Mouse (Mus musculus) ES-Bruce4 (cell line): Measurements from ENCODE around the gene Camk2n2.

ENCODE experiments used
- CTCF ChIP-seq: IDR thresholded peaks from one replicate; pipeline ENCODE4 v1.8.1; 2011; ENCODE audit warnings: low read depth, low read length
- POLR2A ChIP-seq: IDR thresholded peaks from one replicate; pipeline ENCODE4 v1.8.1; 2011; ENCODE audit warnings: low read length; ENCODE audit not compliant: insufficient read depth

GRCm38 (mm10) chr16:20651947-20652310 is 30.8 kb upstream of the Camk2n2 start:
- TF ChIP-seq POLR2A (no peak), CTCF (no peak)
